Mouse (Mus musculus) mammary gland, adult 2 months (tissue): ENCODE measurements around the gene Cnih4. TPM values are rescaled to one million over a fixed set of nuclear protein-coding genes. Genes with fewer than 3 reads are reported as not detected.

ENCODE experiments used
- polyA plus RNA-seq: library from polyadenylated mRNA; depleted of rRNA; stranded (reverse); fragments of >200 nt; gene quantifications from 2 replicates; pipeline ENCODE4 v1.2.3, GENCODE M21; 2012; ENCODE audit warnings: low replicate concordance; rRNA removed

Cnih4 gene
- 8.2 and 24.0 TPM in 2 replicates for polyA plus RNA-seq

GRCm38 (mm10) chr1:181143950-181144836 lies at the start of gene Cnih4, which contains the start of gene Nvl:
Gene Cnih4 (plus strand): TSS chr1:181144693.
Gene Nvl (minus strand): TSS chr1:181144204.

GRCm38 (mm10) chr1:181211920-181212633 lies 67.6 kb downstream of the Cnih4 start, which contains the start of gene Wdr26:
Gene Wdr26 (minus strand): TSS chr1:181212001.

Other genes starting within 250 kb of the Cnih4 start
- gene Pycr2, start 240.4 kb upstream of the Cnih4 start, polyA plus RNA-seq = 29.1 and 61.5 TPM in 2 replicates
- 5.2 and 15.7 TPM in 2 replicates for gene Lefty1, start 209.7 kb upstream of the Cnih4 start, polyA plus RNA-seq
- 49.6 and 58.5 TPM in 2 replicates for gene Tmem63a, start 202.3 kb upstream of the Cnih4 start, polyA plus RNA-seq
- gene Ephx1, start 123.8 kb upstream of the Cnih4 start, polyA plus RNA-seq = 51.4 and 74.5 TPM in 2 replicates
- not detected in 2 replicates for gene 9130409I23Rik, start 93.5 kb upstream of the Cnih4 start, polyA plus RNA-seq
- gene Nvl, start 489 bp upstream of the Cnih4 start, polyA plus RNA-seq = 7.3 and 17.4 TPM in 2 replicates
- gene Wdr26, start 67.3 kb downstream of the Cnih4 start, polyA plus RNA-seq = 41.7 and 47.0 TPM in 2 replicates
- 0.06 and 0.13 TPM in 2 replicates for gene Cnih3, start 207.9 kb downstream of the Cnih4 start, polyA plus RNA-seq